Mouse (Mus musculus) retina, embryonic 14.5 days (tissue): ENCODE results near the gene Camkk1.

Experiments
- DNase-seq: peaks from one replicate; pipeline ENCODE4 v3.0.0-alpha.2; 2015; ENCODE audit warnings: low spot score

Gene Camkk1

DNA sequence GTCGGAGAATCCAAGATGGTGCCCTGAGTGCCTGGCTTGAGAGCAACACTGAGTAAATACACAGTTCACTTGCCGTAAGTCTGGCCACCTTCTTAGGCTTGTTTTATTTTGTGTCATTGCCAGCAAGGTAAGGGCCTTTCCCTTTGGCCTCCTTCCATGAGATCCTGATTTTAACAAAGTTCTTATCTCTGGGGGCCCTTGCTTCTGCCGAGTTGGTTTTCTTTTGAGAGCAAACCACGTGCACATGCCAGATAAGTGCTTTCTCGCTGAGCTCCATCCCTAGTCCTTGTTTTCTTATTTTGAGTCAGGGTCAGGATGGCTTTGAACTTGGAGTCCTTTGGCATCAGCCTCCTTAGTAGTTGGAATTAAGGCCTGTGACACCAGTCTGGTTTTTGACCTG, 38.9 kb downstream of the Camkk1 start:
- no peak for DNase-seq

DNA sequence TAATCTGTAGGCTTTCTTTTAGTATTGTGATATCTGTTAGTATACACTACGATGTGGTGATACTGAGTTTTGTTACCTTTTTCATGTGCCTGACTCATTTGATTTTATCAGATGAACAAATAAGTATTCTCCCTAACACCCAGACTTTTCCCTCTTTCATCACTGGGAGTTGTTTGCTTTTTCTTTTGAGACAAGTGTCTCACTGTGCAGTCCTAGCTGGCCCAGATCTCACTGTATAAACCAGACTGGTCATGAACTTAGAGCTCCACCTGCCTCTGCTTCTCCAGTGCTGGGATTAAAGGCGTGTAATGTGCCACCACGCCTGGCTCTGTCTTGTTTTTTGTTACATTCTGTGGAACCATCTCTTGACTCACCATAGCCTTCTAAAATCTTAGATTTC, 40.8 kb downstream of the Camkk1 start:
- DNase-seq: no peak

- DNase-seq: no peak
Measured at GRCm38 (mm10) chr11:73061413-73061812, 42.6 kb downstream of the Camkk1 start.

GRCm38 (mm10) chr11:73071839-73072238, 53.0 kb downstream of the Camkk1 start:
- DNase-seq: peak; percentile 39

GRCm38 (mm10) chr11:73076295-73076694, 57.5 kb downstream of the Camkk1 start:
- DNase-seq: no peak

GRCm38 (mm10) chr11:73076733-73077132, 57.9 kb downstream of the Camkk1 start:
- DNase-seq: no peak

DNA sequence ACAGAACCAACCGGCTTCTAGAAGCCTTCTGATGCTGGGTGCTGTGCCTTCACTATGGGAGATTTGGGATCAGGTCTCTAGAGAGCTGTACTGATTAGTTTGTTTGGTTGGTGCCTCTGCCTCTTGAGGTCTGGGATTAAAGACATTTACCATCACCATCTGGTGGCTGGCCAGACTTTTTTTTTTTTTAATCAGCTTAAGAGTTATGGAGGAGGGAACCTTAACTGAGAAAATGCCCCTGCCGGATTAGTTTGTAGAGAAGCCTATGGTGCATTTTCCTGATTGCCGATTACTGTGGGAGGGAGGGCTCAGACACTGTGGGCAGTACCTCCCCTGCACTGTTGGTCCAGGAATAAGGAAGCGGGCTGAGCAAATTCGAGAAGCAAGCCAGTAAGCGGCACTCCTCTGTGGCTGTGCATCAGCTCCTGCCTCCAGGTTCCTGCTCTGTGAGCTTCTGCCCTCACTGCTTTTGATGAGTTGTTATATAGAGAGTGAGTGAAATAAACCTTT, 58.5 kb downstream of the Camkk1 start:
- DNase-seq: peak; percentile 55

- DNase-seq: no peak
Measured at GRCm38 (mm10) chr11:73078615-73079014, 59.8 kb downstream of the Camkk1 start.

- no peak for DNase-seq
Measured at GRCm38 (mm10) chr11:73080306-73080705, 61.5 kb downstream of the Camkk1 start.

DNA sequence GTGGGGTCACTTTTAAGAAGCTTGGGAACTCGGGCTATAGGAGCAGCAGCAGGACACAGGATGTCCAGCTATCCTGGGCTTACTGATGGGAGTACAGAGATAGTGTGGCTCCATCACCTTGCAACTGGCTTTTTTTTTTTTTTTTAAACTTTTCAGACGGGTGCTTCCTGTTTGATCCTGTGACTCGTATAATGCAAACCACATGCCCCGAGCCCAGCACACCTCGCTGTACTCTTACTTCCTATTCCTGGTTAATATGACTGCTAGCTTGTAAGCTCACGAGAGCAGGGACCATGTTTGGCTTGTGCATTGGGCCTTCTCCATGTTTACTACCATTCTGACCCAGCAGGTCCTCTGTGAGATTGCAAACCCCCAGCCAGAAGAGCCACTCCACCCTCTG, 65.5 kb downstream of the Camkk1 start:
- no peak for DNase-seq

DNA sequence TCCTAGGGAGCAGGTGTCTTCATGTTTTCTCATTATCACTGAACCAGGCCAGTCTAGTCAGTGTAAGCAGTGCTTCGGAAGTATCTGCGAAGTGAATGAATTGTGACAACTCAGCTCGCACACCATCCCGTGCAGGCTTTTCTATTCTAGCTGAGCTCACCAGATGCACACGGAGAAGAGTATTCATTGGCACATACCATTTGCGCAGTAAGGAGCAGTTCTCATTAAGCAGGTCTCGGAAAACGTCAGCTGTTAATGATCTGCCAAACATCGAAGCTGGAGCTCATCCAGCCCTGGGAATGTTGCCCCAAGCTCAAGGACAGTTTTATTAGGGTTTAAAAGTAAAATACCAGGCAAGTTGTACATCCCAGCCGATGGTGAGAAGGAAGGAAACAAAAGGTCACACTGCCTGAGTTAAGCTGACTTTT, 66.0 kb downstream of the Camkk1 start:
- no peak for DNase-seq

GRCm38 (mm10) chr11:73085391-73085790, 66.6 kb downstream of the Camkk1 start:
- no peak for DNase-seq

DNA sequence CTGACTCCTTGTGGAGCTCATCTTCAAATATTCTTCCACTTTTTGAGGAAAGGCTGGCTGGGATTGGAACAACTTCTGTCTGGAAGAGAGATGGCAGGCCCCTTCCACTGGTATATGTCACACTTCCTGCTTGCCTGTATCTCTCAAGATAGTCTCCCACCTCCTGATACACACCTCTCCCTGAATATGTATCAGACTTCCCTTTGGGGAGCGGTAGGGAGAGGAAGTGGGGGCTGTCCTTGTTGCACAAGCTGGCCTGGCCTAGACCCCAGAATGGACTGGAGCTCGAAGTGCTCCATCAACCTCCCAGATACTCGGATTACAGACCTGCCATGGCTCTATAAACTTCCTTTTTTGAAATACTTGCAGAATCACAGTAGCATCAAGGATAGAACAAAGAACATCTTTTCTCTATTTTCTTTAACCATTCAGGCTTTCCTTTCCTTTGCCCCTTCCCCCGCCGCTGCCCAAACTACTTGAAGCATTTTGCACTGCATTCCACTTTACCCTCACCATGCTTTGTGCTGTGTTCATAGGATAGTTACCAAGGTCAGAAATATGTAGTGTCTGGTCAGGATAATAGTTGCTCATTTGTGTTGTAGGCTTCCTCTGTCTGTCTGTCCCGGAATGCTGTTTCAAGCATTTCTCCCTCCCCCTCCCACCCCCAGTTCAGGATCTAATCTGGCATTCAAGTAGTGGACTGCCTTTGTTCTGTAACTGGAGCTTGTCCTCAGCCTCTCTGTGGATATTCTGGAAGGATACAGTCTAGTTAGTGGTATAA, 69.1 kb downstream of the Camkk1 start:
- no peak for DNase-seq

DNA sequence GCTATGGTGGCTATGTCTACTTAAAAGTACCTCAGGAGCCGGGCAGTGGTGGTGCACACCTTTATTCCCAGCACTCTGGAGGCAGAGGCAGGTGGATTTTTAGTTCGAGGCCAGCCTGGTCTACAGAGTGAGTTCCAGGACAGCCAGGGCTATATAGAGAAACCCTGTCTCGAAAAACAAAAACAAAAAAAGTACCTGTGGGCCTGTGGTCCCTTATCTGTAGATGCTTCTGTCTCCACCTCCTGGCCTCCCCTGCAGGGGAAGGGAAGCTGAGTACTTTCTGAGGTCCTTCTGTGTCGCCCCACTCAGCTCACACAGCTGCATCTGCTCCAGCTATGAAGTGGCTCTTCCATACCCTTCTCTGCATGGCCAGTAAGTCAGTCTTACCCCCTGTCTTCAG, 71.5 kb downstream of the Camkk1 start, which contains the start of gene Itgae:
Gene Itgae (plus strand): TSS at position 301 of the 400 bp plus-strand sequence.
- DNase-seq: no peak

DNA sequence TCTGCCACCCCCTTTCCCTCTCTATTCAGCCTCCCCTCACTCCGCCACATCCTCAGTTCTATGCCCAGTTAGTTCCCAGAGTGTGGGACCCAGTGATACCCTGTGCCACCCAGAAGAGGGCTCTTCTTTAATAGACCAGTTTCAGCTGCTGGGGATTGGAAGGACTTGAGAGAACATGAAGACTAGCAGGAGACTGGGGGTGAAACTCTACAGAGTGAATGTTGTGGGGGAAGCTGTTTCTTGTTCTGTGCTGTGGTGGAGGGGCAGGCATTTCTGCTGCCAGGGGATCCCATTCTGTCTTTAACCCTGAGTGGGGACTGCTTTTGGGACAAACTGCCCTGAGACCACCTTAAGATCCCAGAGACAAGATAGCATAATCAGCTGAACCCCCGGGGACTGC, 72.0 kb downstream of the Camkk1 start:
- no peak for DNase-seq
